Mouse (Mus musculus) lung, postnatal 25 days (tissue): ENCODE measurements around the gene Ldb1.
"Not testable (repeated sequence)": the region's sequence is repeated elsewhere in the genome, so short reads cannot be mapped to it uniquely, and the experiment has no call there.

Source experiments
- DNase-seq: peaks from one replicate; pipeline ENCODE4 v3.0.0; 2022; ENCODE audit warnings: low spot score

Ldb1 gene

DNA sequence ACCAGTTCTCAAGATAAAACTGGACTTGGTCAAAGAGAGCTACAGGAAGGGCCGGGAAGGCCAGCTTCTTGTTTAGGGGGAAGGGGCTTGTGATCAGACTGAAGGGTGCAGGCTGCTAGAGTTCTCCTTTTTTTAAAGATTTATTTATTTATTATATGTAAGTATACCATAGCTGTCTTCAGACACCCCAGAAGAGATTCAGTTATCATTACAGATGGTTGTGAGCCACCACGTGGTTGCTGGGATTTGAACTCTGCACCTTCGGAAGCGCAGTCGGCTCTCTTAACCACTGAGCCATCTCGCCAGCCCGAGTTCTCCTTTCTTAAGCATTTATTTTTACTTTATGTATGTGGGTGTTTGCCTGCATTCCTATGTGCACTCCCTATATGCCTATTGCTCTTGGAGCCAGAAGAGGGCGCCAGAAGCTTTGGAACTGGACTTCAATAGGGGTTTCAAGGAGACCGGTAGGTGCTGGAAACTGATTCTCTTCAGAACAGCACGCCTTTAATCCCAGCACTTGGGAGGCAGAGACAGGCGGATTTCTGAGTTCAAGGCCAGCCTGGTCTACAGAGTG is 16.2 kb downstream of the Ldb1 start:
- no peak for DNase-seq

DNA sequence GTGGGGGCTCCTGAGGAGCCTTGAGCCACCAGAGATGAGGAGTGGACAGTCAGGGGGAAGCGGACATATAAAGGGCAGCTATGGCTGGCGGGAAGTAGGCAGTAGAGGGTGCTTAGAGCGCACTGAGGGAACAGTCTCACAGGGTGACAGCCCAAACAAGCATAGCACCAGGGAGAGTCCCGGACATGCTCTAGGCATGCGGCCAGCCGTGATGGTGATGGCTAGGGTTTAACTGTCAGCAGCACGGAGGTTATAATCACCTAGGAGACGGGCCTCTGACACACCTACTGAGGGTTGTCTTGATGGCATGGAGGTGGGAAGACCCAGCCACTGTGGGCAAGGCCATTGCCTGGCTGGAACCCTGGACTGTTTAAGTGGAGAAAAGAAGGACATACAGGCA is 18.4 kb downstream of the Ldb1 start:
- no peak for DNase-seq

DNA sequence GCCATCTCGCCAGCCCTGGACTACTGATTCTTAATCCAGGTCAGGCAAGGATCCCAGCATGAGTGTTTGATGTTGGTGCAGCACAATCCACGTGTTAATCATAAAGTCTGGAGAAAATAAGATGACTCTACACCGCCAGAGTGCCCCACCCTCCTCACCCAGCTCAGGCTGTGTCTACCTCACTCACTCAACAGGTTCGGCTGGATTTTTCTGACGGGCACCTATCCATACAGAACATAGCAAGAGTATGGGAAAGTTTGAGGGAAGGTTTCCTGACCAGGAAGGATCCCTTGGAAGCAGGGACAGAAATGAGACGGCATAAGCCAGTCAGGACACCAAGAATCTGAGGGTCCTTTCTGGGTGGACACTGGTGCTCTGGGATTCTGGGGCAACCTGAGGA is 20.1 kb downstream of the Ldb1 start:
- peak; percentile 45 for DNase-seq

DNA sequence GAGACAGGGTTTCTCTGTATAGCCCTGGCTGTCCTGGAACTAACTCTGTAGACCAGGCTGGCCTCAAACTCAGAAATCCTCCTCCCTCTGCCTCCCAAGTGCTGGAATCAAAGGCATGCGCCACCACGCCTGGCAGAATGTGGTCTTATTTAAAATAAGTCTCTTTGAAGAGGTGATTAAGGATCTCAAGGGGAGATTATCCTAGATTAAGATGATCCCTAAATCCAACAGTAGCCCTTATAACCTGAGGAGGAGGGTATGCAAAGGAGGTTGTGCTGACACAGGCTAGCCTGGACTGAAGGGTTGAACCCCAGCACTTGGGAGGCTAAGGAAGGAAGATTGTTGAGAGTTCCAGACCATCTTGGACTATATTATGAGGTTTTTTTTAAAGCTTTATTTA is 29.0 kb downstream of the Ldb1 start:
- DNase-seq: no peak

DNA sequence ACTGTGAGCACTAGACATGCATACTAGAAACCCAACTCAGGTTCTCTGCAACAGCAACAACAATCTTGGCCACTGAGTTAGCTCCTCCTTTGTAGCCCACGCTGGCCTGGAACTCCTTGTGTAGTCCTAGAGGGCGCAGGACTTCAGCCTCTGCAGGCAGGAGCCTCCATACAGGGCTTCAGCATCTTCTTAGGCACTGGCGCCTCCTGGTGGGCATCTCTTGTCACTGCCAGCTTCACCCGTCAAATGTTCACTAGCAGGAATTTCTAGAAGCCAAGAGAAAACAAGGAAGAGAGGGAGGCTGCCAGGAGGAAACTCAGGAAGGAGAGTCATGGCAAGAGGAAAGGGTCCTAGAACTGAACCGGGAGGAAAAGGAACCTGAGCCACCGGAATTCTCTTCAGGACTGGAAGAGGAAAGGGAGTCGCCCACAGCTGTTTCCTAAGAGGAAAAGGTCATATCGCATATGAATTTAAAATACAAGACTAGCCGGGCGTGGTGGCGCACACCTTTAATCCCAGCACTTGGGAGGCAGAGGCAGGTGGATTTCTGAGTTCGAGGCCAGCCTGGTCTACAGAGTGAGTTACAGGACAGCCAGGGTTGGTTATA is 30.3 kb downstream of the Ldb1 start:
- peak; percentile 93 for DNase-seq

DNA sequence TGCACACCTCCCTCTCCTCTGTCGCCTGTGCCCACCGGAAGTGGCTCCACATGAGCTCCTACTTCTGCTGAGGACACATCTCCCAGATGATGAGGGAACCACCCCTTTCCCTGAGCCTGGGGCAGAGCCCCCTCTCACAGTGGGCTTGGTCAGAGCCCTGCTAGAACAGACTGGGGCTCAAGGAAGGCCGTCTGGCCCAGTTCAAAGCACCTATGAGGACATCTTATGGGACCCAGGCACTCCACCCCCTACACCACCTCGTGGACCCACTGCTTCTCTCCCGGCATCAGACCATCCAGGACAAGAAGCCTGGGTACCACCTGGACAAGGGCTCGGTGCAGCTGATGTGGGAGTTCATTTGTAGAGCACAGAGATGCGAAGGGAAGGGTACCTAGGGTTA is 39.3 kb downstream of the Ldb1 start:
- DNase-seq: no peak

DNA sequence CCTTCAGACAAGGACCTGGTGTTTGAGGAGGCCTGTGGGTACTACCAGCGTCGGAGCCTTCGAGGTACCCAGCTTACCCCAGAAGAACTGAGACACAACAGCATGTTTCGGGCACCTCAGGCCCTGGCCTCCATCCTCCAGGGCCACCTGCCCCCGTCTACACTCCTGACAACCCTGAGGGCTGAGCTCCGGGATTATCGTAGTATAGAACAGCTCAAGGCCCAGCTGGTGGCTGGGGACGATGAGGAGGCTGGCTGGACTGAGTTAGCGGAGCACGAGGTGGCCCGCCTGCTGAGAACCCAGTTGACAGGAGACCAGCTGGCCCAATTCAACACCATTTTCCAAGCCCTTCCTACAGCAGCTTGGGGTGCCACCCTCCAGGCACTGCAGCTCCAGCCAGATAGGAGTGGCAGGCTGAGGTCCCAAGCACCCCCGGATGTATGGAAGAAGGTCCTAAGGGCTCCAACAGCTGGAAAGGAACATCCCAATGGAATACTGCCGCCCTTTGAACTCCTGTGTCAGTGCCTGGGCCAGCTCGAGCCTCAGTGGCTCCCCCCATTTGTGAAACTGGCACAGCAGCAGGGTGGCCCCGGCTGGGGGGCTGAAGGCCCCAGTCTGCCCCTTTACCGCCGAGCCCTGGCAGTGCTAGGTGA is 40.1 kb downstream of the Ldb1 start:
- no peak for DNase-seq

DNA sequence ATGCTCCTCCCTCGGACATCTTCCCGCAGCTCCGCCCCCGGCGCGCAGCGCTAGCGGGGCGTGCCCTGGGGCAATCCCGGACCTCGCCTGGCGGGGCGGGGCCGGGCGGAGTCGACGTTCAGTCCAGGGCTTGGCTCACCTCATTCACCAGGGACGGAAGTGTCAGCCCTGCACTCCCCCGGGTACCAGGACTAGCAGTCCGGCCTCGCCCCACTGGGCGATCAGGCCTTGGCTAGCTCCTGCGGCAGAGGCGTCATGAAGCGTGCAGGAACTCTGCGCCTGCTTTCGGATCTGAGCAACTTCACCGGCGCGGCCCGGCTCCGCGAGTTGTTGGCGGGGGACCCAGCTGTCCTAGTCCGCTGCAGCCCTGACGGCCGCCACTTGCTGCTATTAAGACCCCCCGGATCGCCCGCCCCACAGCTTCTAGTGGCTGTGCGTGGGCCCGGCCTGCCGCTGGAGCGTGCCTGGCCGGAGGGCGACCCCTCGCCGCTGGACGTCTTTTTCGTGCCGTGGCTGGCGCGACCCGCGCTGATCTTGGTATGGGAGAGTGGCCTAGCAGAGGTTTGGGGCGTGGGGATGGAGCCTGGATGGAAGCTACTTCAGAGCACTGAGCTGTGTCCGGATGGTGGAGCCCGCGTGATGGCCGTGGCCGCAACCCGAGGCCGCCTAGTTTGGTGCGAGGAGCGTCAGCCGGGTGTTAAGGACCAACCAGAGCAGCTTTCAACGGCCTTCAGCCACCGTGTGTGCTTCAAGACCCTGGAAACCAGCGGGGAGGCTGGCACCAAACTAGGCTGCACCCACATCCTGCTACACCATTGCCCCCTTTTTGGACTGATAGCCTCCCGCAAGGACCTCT is 41.4 kb downstream of the Ldb1 start, which contains the start of gene Hps6:
Gene Hps6, plus strand, starts transcription at position 138 of the 856 bp plus-strand sequence.
- peak; percentile 93 for DNase-seq

DNA sequence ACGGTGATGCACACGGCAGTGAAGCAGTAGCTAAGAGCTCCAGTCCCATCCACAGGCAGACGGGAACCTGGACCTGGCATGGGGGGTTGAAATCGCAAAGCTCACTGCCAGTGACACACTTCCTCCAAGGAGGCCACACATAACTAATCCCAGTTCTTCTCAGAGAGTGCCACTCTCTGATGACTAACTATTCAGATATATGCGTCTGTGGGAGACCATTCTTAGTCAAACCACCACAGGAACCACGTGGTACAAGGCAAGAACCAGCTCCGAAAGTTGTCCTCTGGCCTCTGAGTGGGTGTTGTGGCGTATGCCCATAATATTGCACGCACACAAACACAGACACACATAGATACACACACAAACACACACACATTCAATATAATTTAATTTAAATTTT is 42.7 kb downstream of the Ldb1 start:
- peak; percentile 12 for DNase-seq

DNA sequence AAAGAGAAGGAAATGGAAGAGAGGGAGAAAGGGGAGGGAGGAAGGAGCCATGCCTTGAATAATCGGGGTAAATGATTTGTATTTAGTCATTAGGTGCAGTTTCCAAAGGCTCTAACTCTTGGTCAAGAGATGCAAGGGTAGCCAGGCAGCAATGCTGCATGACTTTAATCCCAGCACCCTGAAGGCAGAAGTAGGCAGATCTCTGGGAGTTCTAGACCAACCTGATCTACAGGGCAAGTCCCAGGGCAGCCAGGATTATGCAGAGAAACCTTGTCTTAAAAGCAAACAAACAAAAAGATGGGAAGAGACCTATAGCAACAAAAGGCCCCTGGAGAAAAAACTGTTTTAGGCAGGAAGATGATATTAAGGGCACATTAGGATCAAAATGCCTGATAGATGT is 45.6 kb downstream of the Ldb1 start:
- DNase-seq: no peak

DNA sequence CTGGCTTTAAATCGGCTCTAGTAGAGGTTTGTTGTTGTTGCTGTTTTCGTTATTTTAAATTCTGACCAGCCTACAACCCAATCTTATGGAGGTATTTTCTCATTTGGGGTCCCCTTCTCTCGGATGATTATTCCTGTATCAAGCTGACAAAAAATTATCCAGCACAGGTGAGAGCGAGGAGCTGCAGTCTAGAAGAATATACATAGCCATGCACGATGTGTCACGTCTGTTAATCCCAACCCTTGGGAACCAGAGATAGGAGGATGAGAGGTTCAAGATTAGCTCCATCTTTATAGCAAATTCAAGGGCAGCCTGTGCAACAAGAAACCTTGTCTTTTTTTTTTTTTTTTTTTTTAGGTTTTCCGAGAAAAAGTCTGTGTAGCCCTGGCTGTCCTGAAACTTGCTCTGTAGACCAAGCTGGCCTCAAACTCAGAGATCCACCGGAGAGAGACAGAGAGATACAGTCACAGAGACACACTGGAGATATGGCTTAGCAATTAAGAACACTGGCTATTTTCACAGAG is 46.3 kb downstream of the Ldb1 start:
- no peak for DNase-seq

DNA sequence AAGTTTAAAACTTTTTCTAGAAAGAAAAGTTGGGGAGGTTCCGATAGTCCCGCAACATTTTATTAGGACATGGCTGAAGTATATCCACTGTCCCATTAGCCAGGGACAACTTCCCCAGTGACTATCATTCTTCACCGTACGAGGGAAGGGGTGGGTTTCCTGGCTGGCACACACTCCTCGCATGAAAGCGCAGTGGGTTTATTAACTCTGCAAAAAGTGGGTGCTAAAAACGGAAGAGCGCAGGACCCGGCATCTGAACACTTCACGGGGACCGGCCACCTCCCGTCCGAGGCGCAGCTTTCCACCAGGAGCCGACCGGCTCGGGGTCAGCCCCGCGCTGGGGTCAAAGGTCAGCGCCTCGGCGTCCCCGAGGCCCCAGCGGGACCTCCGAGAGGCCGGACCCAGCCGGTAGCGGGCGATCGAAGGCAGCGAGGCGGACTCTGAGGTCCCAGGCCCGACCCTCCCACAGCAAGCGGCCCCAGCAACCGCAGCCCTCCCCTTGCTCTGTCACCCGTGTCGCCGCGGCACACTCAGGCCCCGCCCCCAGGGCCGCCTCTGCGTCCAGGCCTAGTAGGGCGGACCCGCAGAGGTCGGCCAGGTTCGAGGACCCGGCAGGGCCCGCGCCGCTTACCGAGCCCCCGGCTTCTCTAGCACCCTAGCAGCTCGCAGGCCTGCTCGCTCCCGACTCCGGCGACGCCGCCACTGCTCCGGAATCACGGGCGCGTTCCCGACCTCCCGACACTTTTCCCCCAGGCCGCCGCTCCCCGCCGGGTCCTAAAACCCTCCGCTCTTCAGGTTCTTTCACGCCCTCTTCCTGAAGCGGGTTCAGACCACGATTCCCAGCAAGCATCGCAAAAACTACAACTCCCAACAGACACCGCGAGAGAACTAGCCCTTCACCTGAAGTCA is 47.0 kb downstream of the Ldb1 start, which contains the start of gene Armh3:
Gene Armh3, minus strand, starts transcription at position 704 of the 909 bp plus-strand sequence.
- peak; percentile 95 for DNase-seq

DNA sequence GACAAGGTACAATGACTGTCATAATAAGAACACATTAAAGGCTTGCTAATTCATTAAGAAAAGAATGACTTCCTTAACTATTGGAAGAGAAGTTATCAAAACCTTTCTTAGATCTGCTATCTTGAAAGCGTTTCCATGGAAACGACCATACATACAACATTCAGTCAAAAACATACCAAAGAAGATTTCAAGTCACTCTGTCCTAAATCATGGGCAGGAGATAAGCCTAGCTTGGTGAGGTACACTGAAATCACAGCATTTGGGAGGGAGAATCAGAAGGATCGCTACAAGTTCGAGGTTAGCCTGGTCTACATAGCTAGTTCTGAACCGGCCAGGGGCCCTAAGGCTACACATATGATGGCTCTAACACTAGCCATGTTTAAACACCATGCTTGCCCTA is 47.6 kb downstream of the Ldb1 start:
- DNase-seq: no peak

DNA sequence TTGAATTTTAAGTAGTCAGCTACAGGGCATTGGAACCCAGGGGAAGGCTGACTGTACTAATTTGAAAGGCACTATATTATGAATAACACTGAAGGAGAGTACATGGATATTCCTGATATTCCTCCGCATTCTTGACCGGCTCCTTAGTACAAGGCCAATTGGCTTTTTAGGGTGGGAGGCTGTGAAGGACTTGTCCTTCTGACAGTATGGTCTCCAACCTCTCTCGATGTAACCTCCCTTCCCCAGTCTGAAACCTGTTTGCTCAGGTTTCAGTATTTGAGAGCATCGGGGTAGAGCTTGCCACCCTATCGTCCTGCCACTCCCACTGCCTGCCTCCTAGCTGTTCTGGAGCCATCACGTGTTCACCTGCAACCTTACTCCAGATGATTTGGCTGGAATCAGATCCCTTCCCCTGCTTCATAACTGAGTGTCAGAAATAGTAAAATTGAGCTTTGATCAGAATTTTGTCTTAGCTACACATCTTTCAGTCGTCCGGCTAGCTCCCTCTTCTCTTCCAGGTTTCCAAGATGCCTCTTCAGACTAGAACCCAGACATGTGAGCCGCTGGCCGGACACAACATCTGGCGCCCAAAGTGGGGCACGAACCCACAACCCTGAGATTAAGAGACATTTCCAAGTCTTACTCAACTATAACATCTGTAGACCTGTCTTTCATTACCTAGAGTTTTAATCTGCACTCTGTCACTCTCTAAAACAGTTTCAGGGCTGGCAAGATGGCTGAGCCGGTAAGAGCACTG is 50.9 kb downstream of the Ldb1 start:
- DNase-seq: no peak

DNA sequence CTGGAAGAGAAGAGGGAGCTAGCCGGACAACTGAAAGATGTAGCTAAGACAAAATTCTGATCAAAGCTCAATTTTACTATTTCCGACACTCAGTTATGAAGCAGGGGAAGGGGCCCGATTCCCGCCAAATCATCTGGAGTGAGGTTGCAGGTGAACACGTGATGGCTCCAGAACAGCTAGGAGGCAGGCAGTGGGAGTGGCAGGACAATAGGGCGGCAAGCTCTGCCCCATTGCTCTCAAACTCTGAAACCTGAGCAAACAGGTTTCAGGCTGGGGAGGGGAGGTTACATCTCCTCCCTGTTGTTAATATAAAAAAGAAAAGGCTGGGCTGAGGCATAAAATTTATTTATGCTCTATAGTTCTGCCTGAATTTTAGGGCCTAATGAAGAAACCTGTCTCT is 51.6 kb downstream of the Ldb1 start:
- DNase-seq: not testable (repeated sequence)

DNA sequence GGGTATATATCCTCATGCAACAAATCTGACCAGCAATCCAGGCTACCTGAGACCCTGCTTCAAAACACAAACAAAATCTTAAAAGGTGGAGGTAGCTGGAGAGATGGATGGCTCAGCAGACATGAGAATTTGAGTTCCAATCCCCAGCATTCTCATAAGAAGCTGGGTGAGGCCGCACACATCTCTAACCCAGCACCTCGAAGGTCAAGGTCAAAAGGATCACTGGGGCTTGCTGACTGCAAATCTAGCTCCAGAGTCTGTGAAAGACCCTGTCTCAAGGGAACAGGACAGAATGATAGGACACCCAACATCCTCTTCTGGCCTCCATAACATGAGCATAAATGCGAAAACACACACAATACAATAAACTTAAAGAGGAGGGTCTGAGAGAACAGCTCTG is 53.8 kb downstream of the Ldb1 start:
- DNase-seq: no peak

DNA sequence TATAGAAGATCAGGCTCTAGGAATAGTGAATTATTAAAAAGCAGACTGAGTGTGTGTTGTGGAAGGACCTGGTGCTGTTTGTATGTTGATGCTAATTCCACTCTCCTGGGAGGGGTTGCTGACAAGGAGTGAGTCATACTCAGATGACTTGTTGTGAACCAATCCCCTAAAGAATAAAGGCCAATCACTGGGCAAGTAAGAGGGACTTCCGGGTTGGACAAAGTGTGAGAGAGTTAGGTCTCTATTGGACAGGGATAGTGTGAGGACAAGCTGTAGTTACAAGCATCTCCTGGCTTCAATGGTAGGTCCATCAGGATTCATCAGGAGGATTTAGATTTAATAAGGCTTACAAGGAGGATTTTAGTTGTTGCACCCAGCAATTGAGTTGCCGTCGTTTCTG is 56.8 kb downstream of the Ldb1 start:
- no peak for DNase-seq

DNA sequence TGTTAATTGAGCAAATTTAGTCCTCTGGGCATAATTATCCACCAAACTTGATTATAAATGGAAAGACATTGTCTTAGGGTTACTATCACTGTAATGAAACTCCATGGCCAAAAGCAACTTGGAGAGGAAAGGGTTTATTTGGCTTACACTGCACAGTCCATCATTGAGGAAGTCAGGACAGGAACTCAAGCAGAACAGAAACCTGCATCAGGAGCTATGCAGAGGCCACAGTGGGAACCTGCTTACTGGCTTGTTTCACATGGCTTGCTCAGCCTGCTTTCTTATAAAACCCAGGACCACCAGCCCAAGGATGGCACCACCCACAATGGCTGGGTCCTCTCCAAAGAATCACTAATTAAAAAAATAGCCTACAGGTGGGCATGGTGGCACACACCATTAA is 60.6 kb downstream of the Ldb1 start:
- DNase-seq: no peak
